Mouse (Mus musculus): ENCODE measurements at regions not wholly inside any gene's neighbourhood (a gene's known extent, or its start where the extent isn't known, plus 50 kb on each side); places are given as distances from the start of the nearest gene placed in this dataset.
"Not testable (repeated sequence)": the region's sequence is repeated elsewhere in the genome, so short reads cannot be mapped to it uniquely, and the experiment has no call there.

GRCm38 (mm10) chr14:53039475-53039874, 543.9 kb upstream of the Olfr1507 start:
- not testable (repeated sequence) for TF ChIP-seq POLR2A (IDR thresholded peaks at IDR 0.05; ENCODE audit: borderline replicate concordance, insufficient read depth, low read length); CTCF (IDR thresholded peaks at IDR 0.05; ENCODE audit: borderline replicate concordance, insufficient read depth, low read depth, low read length)

Data from cerebellum, adult 2 months (tissue).